Mouse (Mus musculus) stomach, embryonic 15.5 days (tissue): ENCODE measurements around the gene Tmc6. TPM values are rescaled to one million over a fixed set of nuclear protein-coding genes. Genes with fewer than 3 reads are reported as not detected.
"Not testable (repeated sequence)": the region's sequence is repeated elsewhere in the genome, so short reads cannot be mapped to it uniquely, and the experiment has no call there.

Experiments used
- ATAC-seq: fragments of 200-750 bp; cut with Nextera tagmentation; 2 replicates; pipeline ENCODE4 v1.8.0; 2017; ENCODE audit warnings: low read depth, moderate number of reproducible peaks, moderate TSS enrichment; ENCODE audit not compliant: insufficient read depth, low FRiP score
- H3K27ac ChIP-seq: fragments of 300-500 bp; sonication (generic); 2 replicates; pipeline ENCODE4 v1.5.1; 2015; ENCODE audit warnings: mild to moderate bottlenecking, inconsistent platforms
- H3K27me3 ChIP-seq: fragments of 300-500 bp; sonication (generic); replicated peaks from 2 replicates; pipeline ENCODE4 v1.6.1; 2015; ENCODE audit warnings: inconsistent platforms
- H3K36me3 ChIP-seq: fragments of 300-500 bp; sonication (generic); 2 replicates; pipeline ENCODE4 v1.6.1; 2015; ENCODE audit warnings: inconsistent platforms
- H3K4me1 ChIP-seq: fragments of 300-500 bp; sonication (generic); 2 replicates; pipeline ENCODE4 v1.6.1; 2015; ENCODE audit warnings: inconsistent platforms
- H3K4me2 ChIP-seq: fragments of 300-500 bp; sonication (generic); 2 replicates; pipeline ENCODE4 v1.6.1; 2015; ENCODE audit warnings: mild to moderate bottlenecking, inconsistent platforms
- H3K4me3 ChIP-seq: fragments of 300-500 bp; sonication (generic); replicated peaks from 2 replicates; pipeline ENCODE4 v1.5.1; 2015; ENCODE audit warnings: inconsistent platforms
- H3K9ac ChIP-seq: fragments of 300-500 bp; sonication (generic); 2 replicates; pipeline ENCODE4 v1.6.1; 2015; ENCODE audit warnings: inconsistent platforms
- H3K9me3 ChIP-seq: fragments of 300-500 bp; sonication (generic); 2 replicates; pipeline ENCODE4 v1.6.1; 2016; ENCODE audit warnings: inconsistent platforms
- WGBS: fragments of 180-500 bp; shearing (Covaris S2); methylation state at CpG from one replicate; pipeline ENCODE4 v1.1.7; 2015; 5-methylcytosine and 5-hydroxymethylcytosine counted together
- polyA plus RNA-seq: library from polyadenylated mRNA; unstranded; fragments of >200 nt; fragmentation: Nextera tagmentation; extraction: Ambion mirVana; gene quantifications from 2 replicates; pipeline ENCODE4 v1.2.1, GENCODE M21; 2015

Tmc6 gene
- polyA plus RNA-seq, 1 experiment from 2014 or later, result 28.3 TPM

- H3K36me3 ChIP-seq, result peaks cover 19% of the 10 kb centered on the region
- 12% methylated on average over 23 of the region's 23 CpGs for WGBS
- H3K4me2 ChIP-seq, result peak overlapping the region; percentile 93
- peak overlapping the region; percentile 65 for H3K9ac ChIP-seq
- peak overlapping the region; percentile 62 for H3K4me3 ChIP-seq
- peaks cover 73% of the 10 kb centered on the region for H3K4me1 ChIP-seq
- no peaks in the 10 kb centered on the region for H3K27me3 ChIP-seq
- peak overlapping the region; percentile 95 for H3K27ac ChIP-seq
- no peaks in the 10 kb centered on the region for H3K9me3 ChIP-seq
- peak; percentile 32; the same call in 1 of the 2 replicates for ATAC-seq
These were observed 42.3 kb upstream of the Tmc6 start for GRCm38 (mm10) chr11:117824060-117824969.

- no peak for ATAC-seq
- Histone ChIP-seq H3K36me3 (peaks cover 28% of the 10 kb centered on the region), H3K4me1 (peaks cover 64% of the 10 kb centered on the region), H3K27me3 (no peaks in the 10 kb centered on the region), H3K27ac (peak overlapping the region; percentile 46), H3K9me3 (no peaks in the 10 kb centered on the region), H3K4me2 (peak overlapping the region; percentile 5; the same call in 1 of the 2 replicates), H3K9ac (no peak overlapping the region), H3K4me3 (0 out of 2 replicates have a peak overlapping the region, but pooled peaks have one; percentile 1)
- 85% methylated on average over 6 of the region's 6 CpGs for WGBS
These were observed 41.4 kb upstream of the Tmc6 start for GRCm38 (mm10) chr11:117823411-117823810.

GRCm38 (mm10) chr11:117822728-117823241 is 40.8 kb upstream of the Tmc6 start:
- Histone ChIP-seq H3K4me1 (peaks cover 59% of the 10 kb centered on the region), H3K4me2 (peak overlapping the region; percentile 5), H3K27ac (peak overlapping the region; percentile 46), H3K9me3 (no peaks in the 10 kb centered on the region), H3K4me3 (0 out of 2 replicates have a peak overlapping the region, but pooled peaks have one; percentile 1), H3K36me3 (peaks cover 34% of the 10 kb centered on the region), H3K27me3 (no peaks in the 10 kb centered on the region), H3K9ac (no peak overlapping the region)
- WGBS, result 63% methylated on average over 7 of the region's 7 CpGs
- ATAC-seq, result no peak

GRCm38 (mm10) chr11:117821868-117822267 is 39.9 kb upstream of the Tmc6 start:
- H3K4me2 ChIP-seq, result no peak overlapping the region
- no peak for ATAC-seq
- H3K9me3 ChIP-seq, result no peaks in the 10 kb centered on the region
- peaks cover 41% of the 10 kb centered on the region for H3K36me3 ChIP-seq
- H3K27ac ChIP-seq, result no peak overlapping the region; the same call in 1 of the 2 replicates
- H3K9ac ChIP-seq, result no peak overlapping the region
- H3K27me3 ChIP-seq, result no peaks in the 10 kb centered on the region
- H3K4me1 ChIP-seq, result peaks cover 50% of the 10 kb centered on the region
- no peak overlapping the region for H3K4me3 ChIP-seq
- 86% methylated on average over 9 of the region's 9 CpGs for WGBS

- H3K4me2 ChIP-seq, result no peak overlapping the region
These were observed 38.2 kb upstream of the Tmc6 start for GRCm38 (mm10) chr11:117820173-117820572.

GRCm38 (mm10) chr11:117819095-117819494 is 37.1 kb upstream of the Tmc6 start:
- ATAC-seq, result no peak
- H3K36me3 ChIP-seq, result peaks cover 62% of the 10 kb centered on the region
- peaks cover 26% of the 10 kb centered on the region for H3K4me1 ChIP-seq
- no peak overlapping the region for H3K9ac ChIP-seq
- no peak overlapping the region for H3K4me3 ChIP-seq
- H3K4me2 ChIP-seq, result no peak overlapping the region
- H3K27me3 ChIP-seq, result no peaks in the 10 kb centered on the region
- no peaks in the 10 kb centered on the region for H3K9me3 ChIP-seq
- 80% methylated on average over 8 of the region's 8 CpGs for WGBS
- no peak overlapping the region for H3K27ac ChIP-seq

More at GRCm38 (mm10) chr11:117820173-117820572, 38.2 kb upstream of the Tmc6 start:
- Histone ChIP-seq H3K36me3 (peaks cover 54% of the 10 kb centered on the region), H3K4me1 (peaks cover 36% of the 10 kb centered on the region), H3K4me3 (no peak overlapping the region), H3K27me3 (no peaks in the 10 kb centered on the region), H3K9ac (no peak overlapping the region), H3K9me3 (no peaks in the 10 kb centered on the region), H3K27ac (no peak overlapping the region)
- WGBS, result 87% methylated on average over 7 of the region's 7 CpGs
- no peak for ATAC-seq

GRCm38 (mm10) chr11:117816389-117816996 is 34.5 kb upstream of the Tmc6 start:
- Histone ChIP-seq H3K9ac (no peak overlapping the region), H3K4me3 (no peak overlapping the region), H3K27ac (0 out of 2 replicates have a peak overlapping the region, but pooled peaks have one; percentile 7), H3K9me3 (no peaks in the 10 kb centered on the region), H3K27me3 (no peaks in the 10 kb centered on the region), H3K4me2 (no peak overlapping the region), H3K4me1 (peaks cover 4% of the 10 kb centered on the region; the same call in 1 of the 2 replicates), H3K36me3 (peaks cover 68% of the 10 kb centered on the region)
- 87% methylated on average over 13 of the region's 13 CpGs for WGBS
- ATAC-seq, result no peak

GRCm38 (mm10) chr11:117815850-117816249 is 33.9 kb upstream of the Tmc6 start:
- not testable (repeated sequence) for H3K4me1 ChIP-seq, H3K9me3 ChIP-seq, H3K4me2 ChIP-seq, H3K27me3 ChIP-seq, H3K9ac ChIP-seq, H3K4me3 ChIP-seq, ATAC-seq, H3K27ac ChIP-seq
- WGBS, result 79% methylated on average over 9 of the region's 9 CpGs
- H3K36me3 ChIP-seq, result peaks cover 65% of the 10 kb centered on the region

- Histone ChIP-seq H3K9ac (no peak overlapping the region), H3K4me1 (peaks cover 3% of the 10 kb centered on the region), H3K27ac (no peak overlapping the region), H3K4me2 (no peak overlapping the region), H3K27me3 (no peaks in the 10 kb centered on the region), H3K36me3 (peaks cover 58% of the 10 kb centered on the region), H3K4me3 (no peak overlapping the region), H3K9me3 (no peaks in the 10 kb centered on the region)
- WGBS, result 87% methylated on average over 6 of the region's 6 CpGs
- ATAC-seq, result no peak
These were observed 32.8 kb upstream of the Tmc6 start for GRCm38 (mm10) chr11:117814704-117815366.

- H3K36me3 ChIP-seq, result peaks cover 52% of the 10 kb centered on the region
- no peaks in the 10 kb centered on the region for H3K27me3 ChIP-seq
- no peak overlapping the region for H3K4me3 ChIP-seq
- H3K4me2 ChIP-seq, result no peak overlapping the region
- H3K4me1 ChIP-seq, result peaks cover 9% of the 10 kb centered on the region
- no peaks in the 10 kb centered on the region for H3K9me3 ChIP-seq
- ATAC-seq, result no peak
- H3K27ac ChIP-seq, result no peak overlapping the region
- 63% methylated on average over 5 of the region's 5 CpGs for WGBS
- H3K9ac ChIP-seq, result no peak overlapping the region
These were observed 31.9 kb upstream of the Tmc6 start for GRCm38 (mm10) chr11:117813867-117814266.

GRCm38 (mm10) chr11:117810401-117811046 is 28.5 kb upstream of the Tmc6 start:
- H3K9ac ChIP-seq, result peak overlapping the region; percentile 70
- no peaks in the 10 kb centered on the region for H3K9me3 ChIP-seq
- no peaks in the 10 kb centered on the region for H3K27me3 ChIP-seq
- WGBS, result under 1% methylated on average over 21 of the region's 21 CpGs
- peak overlapping the region; percentile 85 for H3K27ac ChIP-seq
- H3K4me2 ChIP-seq, result peak overlapping the region; percentile 91
- H3K36me3 ChIP-seq, result peaks cover 24% of the 10 kb centered on the region
- peak; percentile 81 for ATAC-seq
- H3K4me1 ChIP-seq, result peaks cover 9% of the 10 kb centered on the region
- peak overlapping the region; percentile 79 for H3K4me3 ChIP-seq
